Mouse (Mus musculus) cerebellum, adult 8-10 months (tissue): ENCODE results near the gene Mthfsd.

Experiments used
- DNase-seq: peaks from one replicate; pipeline ENCODE4 v3.0.0; 2022

Gene Mthfsd

DNA sequence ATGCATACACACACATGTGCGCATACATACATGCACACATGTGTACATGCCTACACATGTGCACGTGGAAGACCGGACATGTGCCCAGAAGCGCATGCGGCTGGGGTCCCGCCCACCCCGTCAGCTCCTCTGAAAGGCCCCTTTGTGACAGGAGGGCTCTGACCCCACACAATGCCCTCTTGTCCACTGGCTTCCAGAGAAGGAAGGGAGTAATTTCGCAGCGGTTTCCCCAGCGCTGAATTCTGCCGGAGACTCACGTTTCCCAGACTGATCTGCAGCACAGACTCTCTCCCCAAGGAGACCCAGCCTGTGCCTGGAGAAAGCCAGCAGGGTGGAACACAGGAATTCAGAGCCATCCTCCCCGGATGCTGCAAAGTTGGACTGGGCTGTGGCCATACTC, 44.5 kb downstream of the Mthfsd start:
- DNase-seq = no peak

DNA sequence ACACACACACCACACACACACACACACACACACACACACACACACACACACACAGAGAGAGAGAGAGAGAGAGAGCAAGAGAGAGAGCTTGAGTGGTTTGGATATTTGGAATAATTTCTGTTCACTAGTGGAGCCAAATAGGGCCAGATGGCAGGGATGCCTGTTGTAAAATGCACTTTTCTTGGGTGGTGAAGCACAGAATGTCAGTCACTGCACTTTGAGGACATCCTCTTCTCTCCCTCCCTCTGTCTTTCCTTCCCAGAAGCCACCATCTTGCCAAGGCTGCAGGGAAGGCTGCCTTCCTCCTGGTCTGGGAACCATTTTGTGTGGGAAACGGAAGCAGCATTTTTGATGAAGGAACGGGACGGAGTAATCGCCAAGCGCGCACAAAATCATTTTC, 45.7 kb downstream of the Mthfsd start:
- DNase-seq = no peak

DNA sequence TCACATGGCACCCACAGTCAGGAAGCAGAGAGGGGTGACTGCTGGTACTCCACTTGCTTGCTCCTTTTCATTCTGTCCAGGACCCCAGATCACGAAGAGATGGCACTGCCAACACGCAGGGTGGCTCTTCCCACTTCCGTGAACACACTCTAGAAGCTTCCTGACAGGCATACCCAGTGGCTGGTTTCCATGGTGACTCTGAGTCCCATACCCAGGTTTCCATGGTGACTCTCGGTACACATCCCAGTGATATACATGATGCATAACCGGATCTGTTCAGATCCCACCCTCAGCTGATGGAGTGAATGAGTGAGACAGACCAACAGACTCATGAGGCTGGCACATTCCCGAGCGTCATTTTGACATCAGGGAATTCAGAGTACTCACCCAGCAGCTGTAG, 49.1 kb downstream of the Mthfsd start:
- DNase-seq = no peak

DNA sequence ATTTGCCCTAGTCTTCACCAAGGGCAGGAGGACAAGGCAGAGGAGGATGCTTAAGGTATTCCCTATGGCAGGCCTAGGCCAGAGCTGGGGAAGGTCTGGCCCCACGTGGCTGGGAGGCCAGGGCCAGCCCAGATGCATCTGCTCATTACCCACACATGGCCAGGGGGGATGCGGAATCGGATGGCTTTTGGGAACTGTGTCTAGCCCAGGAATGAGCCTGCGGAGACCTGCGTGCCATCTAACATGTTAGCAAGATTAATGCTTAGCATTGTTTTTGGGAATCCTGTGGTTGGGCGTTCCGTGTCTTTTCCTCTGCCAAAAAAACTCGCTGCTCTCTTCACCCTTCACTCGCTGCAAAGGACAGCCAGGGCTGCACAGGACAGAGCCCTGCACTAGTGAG, 50.1 kb downstream of the Mthfsd start:
- no peak for DNase-seq

DNA sequence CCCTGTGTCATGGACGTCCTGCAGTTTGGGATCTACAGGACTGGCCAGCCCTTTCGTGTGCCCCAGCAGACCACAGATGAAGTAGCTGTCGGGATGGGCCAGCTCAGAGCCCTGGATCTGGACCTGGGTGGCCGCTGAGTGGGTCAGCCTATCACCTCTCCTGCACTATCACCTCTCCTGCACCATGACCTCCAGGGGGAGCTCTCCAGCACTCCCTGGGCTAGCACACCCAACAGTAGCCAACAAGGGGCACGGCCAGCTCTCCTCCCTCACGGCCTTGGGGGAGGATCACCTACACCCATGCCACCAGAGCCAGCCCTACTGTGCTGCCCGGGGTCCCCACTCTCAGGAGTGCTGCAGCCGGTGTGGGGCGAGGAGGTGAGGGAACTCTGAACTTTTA, 60.8 kb downstream of the Mthfsd start:
- no peak for DNase-seq

DNA sequence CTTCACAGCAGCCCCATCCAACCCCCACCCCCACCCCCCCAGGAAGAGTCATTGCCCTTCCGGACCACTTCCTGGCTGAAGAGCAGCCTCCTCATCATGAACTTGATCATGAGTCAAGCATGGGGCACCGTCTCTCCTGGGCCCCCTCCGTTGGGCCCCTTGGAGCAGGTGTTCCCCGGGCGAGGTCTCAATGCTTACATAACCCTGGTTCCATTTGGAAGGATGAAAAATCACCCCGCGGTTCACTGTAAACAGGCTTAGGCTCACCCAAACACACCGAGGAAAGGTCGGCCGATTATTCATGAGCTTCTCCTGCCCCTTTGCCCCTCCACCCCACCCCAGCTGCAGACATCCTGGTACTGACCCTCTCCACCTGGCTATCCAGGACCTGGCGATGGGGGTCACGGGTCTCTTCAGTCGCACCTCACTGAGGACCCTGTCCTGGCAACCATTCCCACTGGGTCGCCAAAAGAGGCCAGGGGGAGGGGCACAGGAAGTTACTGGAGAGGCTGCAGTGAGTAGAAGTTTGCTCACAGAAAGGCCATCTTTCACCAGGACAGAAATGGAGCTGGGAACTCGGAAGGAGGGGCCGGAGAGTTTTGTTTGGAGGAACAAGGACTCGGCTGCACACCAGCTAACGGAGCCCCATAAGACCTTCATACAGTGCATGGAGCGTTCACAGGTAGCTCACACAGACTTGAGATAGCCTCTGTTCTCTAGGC, 64.3 kb downstream of the Mthfsd start:
- DNase-seq = no peak
